Mouse (Mus musculus) CD8-positive naive resting alpha-beta T cell, adult 2 months (primary cell): Measurements from ENCODE around the gene Slc25a34.

Experiments used
- DNase-seq, 2 experiments: peaks; one replicate each; pipeline ENCODE4 v3.0.0; 2022; ENCODE audit warnings: low read depth in 2 of 2, low spot score in 2 of 2

The Slc25a34 gene

GRCm38 (mm10) chr4:141623666-141624065 lies at the start of gene Slc25a34:
TSS of gene Slc25a34 (minus strand) at chr4:141623821.
- DNase-seq: no peak

GRCm38 (mm10) chr4:141672325-141672724 lies 48.7 kb upstream of the Slc25a34 start:
- no peak for DNase-seq

- no peak for DNase-seq
Measured at GRCm38 (mm10) chr4:141671389-141671788, 47.8 kb upstream of the Slc25a34 start.

- DNase-seq: no peak
Measured at GRCm38 (mm10) chr4:141669898-141670712, 46.5 kb upstream of the Slc25a34 start.

- no peak for DNase-seq
Measured at GRCm38 (mm10) chr4:141664799-141665198, 41.2 kb upstream of the Slc25a34 start, which contains the start of gene Plekhm2. TSS of gene Plekhm2 (minus strand) at chr4:141664899.

GRCm38 (mm10) chr4:141664011-141664745 lies 40.6 kb upstream of the Slc25a34 start:
- DNase-seq: peak; percentile 24 to 41

- peak in 1 of 2 experiments; percentile 2 for DNase-seq
Measured at GRCm38 (mm10) chr4:141663122-141663931, 39.7 kb upstream of the Slc25a34 start.

GRCm38 (mm10) chr4:141660884-141661283 lies 37.3 kb upstream of the Slc25a34 start:
- no peak for DNase-seq

- DNase-seq: no peak
Measured at GRCm38 (mm10) chr4:141659739-141660138, 36.1 kb upstream of the Slc25a34 start.

GRCm38 (mm10) chr4:141658846-141659484 lies 35.3 kb upstream of the Slc25a34 start:
- no peak for DNase-seq

GRCm38 (mm10) chr4:141656932-141657331 lies 33.3 kb upstream of the Slc25a34 start:
- DNase-seq: no peak

GRCm38 (mm10) chr4:141655908-141656608 lies 32.4 kb upstream of the Slc25a34 start:
- no peak for DNase-seq

GRCm38 (mm10) chr4:141654509-141654908 lies 30.9 kb upstream of the Slc25a34 start:
- DNase-seq: no peak

GRCm38 (mm10) chr4:141653813-141654212 lies 30.2 kb upstream of the Slc25a34 start:
- no peak for DNase-seq

GRCm38 (mm10) chr4:141653044-141653443 lies 29.4 kb upstream of the Slc25a34 start:
- no peak for DNase-seq

GRCm38 (mm10) chr4:141651944-141652343 lies 28.3 kb upstream of the Slc25a34 start:
- DNase-seq: no peak

GRCm38 (mm10) chr4:141651286-141651685 lies 27.7 kb upstream of the Slc25a34 start:
- DNase-seq: no peak

GRCm38 (mm10) chr4:141649244-141649643 lies 25.6 kb upstream of the Slc25a34 start:
- no peak for DNase-seq

GRCm38 (mm10) chr4:141648262-141648661 lies 24.6 kb upstream of the Slc25a34 start:
- no peak for DNase-seq

- DNase-seq: no peak
Measured at GRCm38 (mm10) chr4:141647187-141647586, 23.6 kb upstream of the Slc25a34 start.
